Mouse (Mus musculus) small intestine, adult 2 months (tissue): ENCODE measurements around the gene Hcar1.

Source experiments
- CTCF ChIP-seq: fragments of 200-500 bp; IDR thresholded peaks from 2 replicates; pipeline ENCODE4 v1.5.1; 2012; ENCODE audit warnings: low read depth, mild to moderate bottlenecking, control low read depth, inconsistent platforms, low read length, moderate library complexity, mixed read lengths; ENCODE audit not compliant: insufficient replicate concordance, insufficient read length; ENCODE audit errors: extremely low read depth
- POLR2A ChIP-seq: fragments of 200-500 bp; IDR thresholded peaks from 2 replicates; pipeline ENCODE4 v1.6.1; 2012; ENCODE audit warnings: low read depth, mild to moderate bottlenecking, control low read depth, inconsistent platforms, low read length, moderate library complexity

DNA sequence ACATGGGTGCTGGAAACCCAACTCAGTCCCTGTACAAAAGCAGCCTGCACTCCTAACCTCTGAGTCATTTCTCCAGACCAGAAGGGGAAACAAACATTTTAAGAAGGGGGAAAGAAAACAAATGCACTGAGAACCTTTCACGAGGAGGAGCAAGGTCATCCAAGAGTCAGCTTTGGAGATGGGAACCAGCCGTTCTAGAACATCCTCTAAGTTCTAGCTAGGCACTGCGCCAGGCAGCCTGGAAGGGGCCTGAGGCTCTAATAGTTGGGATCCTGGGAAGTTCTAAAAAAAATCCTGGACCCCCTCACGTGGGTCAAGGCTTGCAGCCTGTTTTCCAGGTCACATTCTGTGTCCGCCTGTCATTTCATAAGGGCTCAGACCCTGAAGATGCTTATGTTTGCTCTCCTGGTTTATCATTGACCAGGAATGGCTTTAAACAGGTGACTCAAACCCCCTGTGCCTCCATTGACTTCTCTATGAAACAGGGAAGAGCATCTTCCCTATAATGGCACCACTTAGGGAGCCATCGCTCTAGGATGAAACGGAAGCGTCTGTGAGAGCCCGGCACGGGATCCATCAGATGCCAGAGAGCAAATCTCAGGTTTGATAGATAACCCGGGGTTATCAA, 25.8 kb downstream of the Hcar1 start:
- no peak for TF ChIP-seq CTCF
- TF ChIP-seq POLR2A = no peak
